Mouse (Mus musculus) cortical plate, adult 2 months (tissue): Measurements from ENCODE around the gene Egfl7.

Source experiments
- CTCF ChIP-seq: fragments of 200-500 bp; IDR thresholded peaks from 2 replicates; pipeline ENCODE4 v1.5.1; 2011; ENCODE audit warnings: mild to moderate bottlenecking, control low read depth, low read length; ENCODE audit not compliant: insufficient read depth; ENCODE audit errors: extremely low read depth
- POLR2A ChIP-seq: fragments of 200-500 bp; IDR thresholded peaks from 2 replicates; pipeline ENCODE4 v1.6.1; 2011; ENCODE audit warnings: mild to moderate bottlenecking, low read length, control low read depth; ENCODE audit not compliant: insufficient read depth; ENCODE audit errors: extremely low read depth

DNA sequence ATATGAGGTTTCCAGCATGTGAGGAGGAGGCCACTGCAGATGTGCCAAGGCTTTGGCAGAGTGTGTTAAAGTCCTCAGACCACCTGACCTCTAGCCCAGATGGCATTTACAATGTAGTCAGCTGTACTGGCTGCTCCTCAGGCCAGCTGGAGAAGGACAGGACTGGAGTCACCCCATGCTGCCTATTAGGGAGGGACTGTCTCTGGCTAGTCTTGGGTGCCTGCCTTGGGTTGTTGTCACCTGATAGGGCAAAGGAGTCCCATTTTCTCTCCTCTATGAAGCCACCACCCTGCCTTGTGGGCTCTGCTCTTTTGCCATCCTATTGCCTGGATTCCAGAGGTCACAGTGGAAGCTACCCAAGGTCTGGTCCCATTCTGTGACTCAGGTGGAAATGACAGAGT lies 29.4 kb downstream of the Egfl7 start:
- TF ChIP-seq CTCF (no peak), POLR2A (no peak)
